Mouse (Mus musculus) cerebellum, postnatal 14 days (tissue): ENCODE data around the gene Agbl4.
"Not testable (repeated sequence)": the region's sequence is repeated elsewhere in the genome, so short reads cannot be mapped to it uniquely, and the experiment has no call there.

Source experiments
- DNase-seq, 2 experiments: peaks; one replicate each; pipeline ENCODE4 v3.0.0; 2021; ENCODE audit warnings: mixed read lengths in 2 of 2

The Agbl4 gene

GRCm38 (mm10) chr4:110921013-110921412 is 523.6 kb downstream of the Agbl4 start:
- no peak for DNase-seq

- DNase-seq = no peak
Measured at GRCm38 (mm10) chr4:111001641-111002040, 604.2 kb downstream of the Agbl4 start.

GRCm38 (mm10) chr4:111004719-111005479 is 607.4 kb downstream of the Agbl4 start:
- DNase-seq = no peak

- DNase-seq = no peak
Measured at GRCm38 (mm10) chr4:111019376-111019775, 621.9 kb downstream of the Agbl4 start.

GRCm38 (mm10) chr4:111067330-111067729 is 669.9 kb downstream of the Agbl4 start:
- no peak for DNase-seq

GRCm38 (mm10) chr4:111073738-111074497 is 676.5 kb downstream of the Agbl4 start:
- peak; percentile 2 to 3 for DNase-seq

GRCm38 (mm10) chr4:111074701-111075154 is 677.3 kb downstream of the Agbl4 start:
- DNase-seq = peak; percentile 36 to 62

- no peak for DNase-seq
Measured at GRCm38 (mm10) chr4:111077810-111078209, 680.3 kb downstream of the Agbl4 start.

- no peak for DNase-seq
Measured at GRCm38 (mm10) chr4:111085330-111085729, 687.9 kb downstream of the Agbl4 start.

GRCm38 (mm10) chr4:111136217-111137147 is 739.0 kb downstream of the Agbl4 start:
- no peak for DNase-seq

- no peak for DNase-seq
Measured at GRCm38 (mm10) chr4:111147748-111148147, 750.3 kb downstream of the Agbl4 start.

- peak; percentile 6 to 26 for DNase-seq
Measured at GRCm38 (mm10) chr4:111155859-111156258, 758.4 kb downstream of the Agbl4 start.

- DNase-seq = no peak
Measured at GRCm38 (mm10) chr4:111181478-111181877, 784.0 kb downstream of the Agbl4 start.

GRCm38 (mm10) chr4:111200100-111200499 is 802.6 kb downstream of the Agbl4 start:
- no peak for DNase-seq

GRCm38 (mm10) chr4:111215191-111215762 is 817.8 kb downstream of the Agbl4 start:
- no peak for DNase-seq

GRCm38 (mm10) chr4:111219030-111219429 is 821.6 kb downstream of the Agbl4 start:
- not testable (repeated sequence) for DNase-seq

- DNase-seq = not testable (repeated sequence)
Measured at GRCm38 (mm10) chr4:111219543-111219942, 822.1 kb downstream of the Agbl4 start.

- no peak for DNase-seq
Measured at GRCm38 (mm10) chr4:111233849-111234248, 836.4 kb downstream of the Agbl4 start.

- no peak for DNase-seq
Measured at GRCm38 (mm10) chr4:111251917-111252316, 854.5 kb downstream of the Agbl4 start.

- DNase-seq = peak in 1 of 2 experiments; percentile 2
Measured at GRCm38 (mm10) chr4:111255499-111255898, 858.0 kb downstream of the Agbl4 start.

GRCm38 (mm10) chr4:111256931-111257330 is 859.5 kb downstream of the Agbl4 start:
- no peak for DNase-seq

- no peak for DNase-seq
Measured at GRCm38 (mm10) chr4:111280936-111281335, 883.5 kb downstream of the Agbl4 start.
